Comparison of ENCODE assay signal across 16 mouse cellular contexts in the genomic region with DNA sequence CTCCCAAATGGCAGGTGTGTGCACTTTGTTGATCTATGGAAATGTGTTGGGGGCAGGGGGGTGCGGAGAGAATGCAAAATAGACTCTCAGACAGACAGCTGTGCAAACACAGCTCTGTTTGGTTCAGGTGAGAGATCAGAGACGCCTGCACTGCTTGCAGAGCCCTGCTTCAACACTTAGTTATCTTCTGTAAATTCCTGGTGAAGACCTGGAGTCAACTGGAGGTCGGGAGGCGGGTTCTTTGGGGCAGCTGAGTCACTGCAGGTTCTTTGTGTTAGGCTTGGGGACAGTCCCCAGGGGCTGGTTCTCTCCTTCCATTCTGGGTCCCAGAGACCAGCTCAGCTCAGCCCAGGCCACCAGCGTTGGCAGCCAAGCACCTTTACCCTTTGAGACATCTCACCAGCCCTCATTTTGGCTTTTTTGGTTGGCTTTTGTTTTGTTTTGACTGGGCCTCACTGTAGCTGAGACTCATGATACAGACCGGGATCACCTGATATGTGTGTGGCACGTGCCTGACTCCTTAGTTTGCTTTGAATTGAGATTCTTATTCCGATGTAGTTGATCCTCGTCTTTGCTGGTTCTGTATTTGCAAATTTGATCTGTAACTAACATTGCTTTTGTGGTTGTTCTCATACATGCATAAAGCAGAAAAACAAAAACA. TPM values are rescaled to one million over a fixed set of nuclear protein-coding genes. Genes with fewer than 3 reads are reported as not detected.
DNase-seq lines count a peak whose midpoint lies in the region; ATAC-seq and TF ChIP-seq lines count a peak whose summit lies in the region.
"Had no signal": no experiment of that assay in that cellular context is flagged by ENCODE, and none has a peak within 500 bp of the region (broad histone marks: within the 10 kb centered on the region; RNA-seq: fewer than 3 reads in every experiment).

No protein-coding gene starts in this region.

- 50% methylated on average over 9 of the region's 9 CpGs for WGBS in embryonic facial prominence, embryonic 14.5 days
- 54% methylated on average over 9 of the region's 9 CpGs for WGBS in embryonic facial prominence, embryonic 10.5 days
- WGBS in kidney, postnatal 0 days, result 50% methylated on average over 9 of the region's 9 CpGs

- no peak for DNase-seq in embryonic facial prominence, embryonic 14.5 days (ENCODE audit: low spot score)
- no peak for DNase-seq in embryonic facial prominence, embryonic 10.5 days (ENCODE audit: low spot score)
- no peak for DNase-seq in kidney, postnatal 0 days (ENCODE audit: low spot score)
- no peak for DNase-seq in kidney, postnatal 10 days
- DNase-seq in thymus, postnatal 4 days, result peak; percentile 36
- DNase-seq in thymus, postnatal 14 days, result no peak
- peak; percentile 86 for DNase-seq in yolk sac, embryonic 10.5 days (ENCODE audit: low spot score)
- DNase-seq in gastrocnemius, adult 8-10 months (ENCODE audit: low spot score in 2 of 2), result no peak
- DNase-seq: adrenal gland, postnatal 14 days; cerebellum, adult 9-10 months; gastrocnemius, postnatal 14 days; kidney, adult 2 months had no signal

- H3K4me1 ChIP-seq in embryonic facial prominence, embryonic 14.5 days (ENCODE audit: control insufficient read depth, insufficient read depth, low read length), result no peaks in the 10 kb centered on the region
- peaks cover 47% of the 10 kb centered on the region for H3K4me1 ChIP-seq in embryonic facial prominence, embryonic 10.5 days
- H3K4me1 ChIP-seq in kidney, postnatal 0 days (replicated peaks; ENCODE audit: insufficient read depth, low read length), result peaks cover 8% of the 10 kb centered on the region; the same call in 1 of the 2 replicates

- TF ChIP-seq CTCF in kidney, postnatal 0 days (IDR thresholded peaks at IDR 0.05; ENCODE audit: low read depth), result no peak

- H3K9ac ChIP-seq in embryonic facial prominence, embryonic 14.5 days (ENCODE audit: low read depth, low read length), result no peak overlapping the region
- H3K9ac ChIP-seq in kidney, postnatal 0 days (ENCODE audit: low read depth, low read length), result no peak overlapping the region
- H3K9ac ChIP-seq: limb, embryonic 15.5 days; midbrain, embryonic 12.5 days had no signal

- no peaks in the 10 kb centered on the region for H3K9me3 ChIP-seq in embryonic facial prominence, embryonic 14.5 days (ENCODE audit: control insufficient read depth, low read length)
- H3K9me3 ChIP-seq in embryonic facial prominence, embryonic 10.5 days, result no peaks in the 10 kb centered on the region
- H3K9me3 ChIP-seq in kidney, postnatal 0 days (replicated peaks; ENCODE audit: low read length), result no peaks in the 10 kb centered on the region
- H3K9me3 ChIP-seq: limb, embryonic 15.5 days; midbrain, embryonic 12.5 days had no signal

- H3K4me3 ChIP-seq in embryonic facial prominence, embryonic 14.5 days (ENCODE audit: low read depth, low read length), result no peak overlapping the region
- no peak overlapping the region for H3K4me3 ChIP-seq in embryonic facial prominence, embryonic 10.5 days
- H3K4me3 ChIP-seq in kidney, postnatal 0 days (replicated peaks; ENCODE audit: low read depth, low read length), result no peak overlapping the region
- H3K4me3 ChIP-seq: limb, embryonic 15.5 days; midbrain, embryonic 12.5 days had no signal

- H3K27me3 ChIP-seq in embryonic facial prominence, embryonic 14.5 days (replicated peaks; ENCODE audit: control insufficient read depth, insufficient read depth, low read length), result peaks cover 9% of the 10 kb centered on the region
- H3K27me3 ChIP-seq in embryonic facial prominence, embryonic 10.5 days (replicated peaks; ENCODE audit: low read depth, poor library complexity, severe bottlenecking), result peaks cover 73% of the 10 kb centered on the region
- no peaks in the 10 kb centered on the region for H3K27me3 ChIP-seq in kidney, postnatal 0 days (ENCODE audit: insufficient read depth, low read length)

- 0 out of 2 replicates have a peak, but pooled peaks have one; percentile 58 for ATAC-seq in embryonic facial prominence, embryonic 14.5 days (ENCODE audit: low read depth)
- no peak for ATAC-seq in kidney, postnatal 0 days (replicated peaks; ENCODE audit: low FRiP score, low read depth)

- H3K36me3 ChIP-seq in embryonic facial prominence, embryonic 14.5 days (ENCODE audit: control insufficient read depth, insufficient read depth, low read length), result no peaks in the 10 kb centered on the region
- no peaks in the 10 kb centered on the region; the same call in 1 of the 2 replicates for H3K36me3 ChIP-seq in embryonic facial prominence, embryonic 10.5 days (replicated peaks)
- no peaks in the 10 kb centered on the region for H3K36me3 ChIP-seq in kidney, postnatal 0 days (ENCODE audit: insufficient read depth, low read length)
- H3K36me3 ChIP-seq: limb, embryonic 15.5 days; midbrain, embryonic 12.5 days had no signal

- no peak overlapping the region for H3K4me2 ChIP-seq in embryonic facial prominence, embryonic 14.5 days (ENCODE audit: low read depth, low read length)
- no peak overlapping the region for H3K4me2 ChIP-seq in kidney, postnatal 0 days (ENCODE audit: low read length)
- H3K4me2 ChIP-seq: limb, embryonic 15.5 days; midbrain, embryonic 12.5 days had no signal

- no peak overlapping the region for H3K27ac ChIP-seq in embryonic facial prominence, embryonic 14.5 days (replicated peaks; ENCODE audit: low read depth, low read length)
- no peak overlapping the region for H3K27ac ChIP-seq in embryonic facial prominence, embryonic 10.5 days (replicated peaks)
- H3K27ac ChIP-seq in kidney, postnatal 0 days, result 0 out of 2 replicates have a peak overlapping the region, but pooled peaks have one; percentile 8
- H3K27ac ChIP-seq: limb, embryonic 15.5 days; midbrain, embryonic 12.5 days had no signal

RNA-seq across cellular contexts. Expression of a gene that starts 25.7 kb away (rescaled TPM):
- polyA plus RNA-seq in embryonic facial prominence, embryonic 14.5 days (2014; fragmentation: Nextera tagmentation; extraction: Ambion mirVana), result 0.13 and 0.49 TPM in 2 replicates
- 0.25 TPM in 1 of 2 replicates, not detected in the other for polyA plus RNA-seq in embryonic facial prominence, embryonic 10.5 days (2016; fragmentation: Nextera tagmentation; extraction: Ambion mirVana)
- polyA plus RNA-seq in kidney, postnatal 0 days (2015; fragmentation: Nextera tagmentation; extraction: Ambion mirVana), result 0.45 and 0.47 TPM in 2 replicates
- total RNA-seq in gastrocnemius, adult 8-10 months (2022), result not detected
- total RNA-seq: gastrocnemius, postnatal 14 days; layer of hippocampus, adult 18-20 months; left cerebral cortex, adult 8-10 months had no signal

RNA-seq across cellular contexts. Expression of a gene that starts 26.4 kb away (rescaled TPM):
- 2.4 and 2.9 TPM in 2 replicates for polyA plus RNA-seq in embryonic facial prominence, embryonic 14.5 days (2014; fragmentation: Nextera tagmentation; extraction: Ambion mirVana)
- 0.27 and 0.36 TPM in 2 replicates for polyA plus RNA-seq in embryonic facial prominence, embryonic 10.5 days (2016; fragmentation: Nextera tagmentation; extraction: Ambion mirVana)
- 2.2 and 2.4 TPM in 2 replicates for polyA plus RNA-seq in kidney, postnatal 0 days (2015; fragmentation: Nextera tagmentation; extraction: Ambion mirVana)
- under 1 TPM in 3 of 4 experiments, not detected in 1; 0.16 to 0.64 (median 0.19) TPM for total RNA-seq in gastrocnemius, adult 8-10 months (2022)

RNA-seq across cellular contexts. Expression of a gene that starts 39.2 kb away (rescaled TPM):
- polyA plus RNA-seq in embryonic facial prominence, embryonic 14.5 days (2014; fragmentation: Nextera tagmentation; extraction: Ambion mirVana), result 19.5 and 24.3 TPM in 2 replicates
- 32.0 and 35.3 TPM in 2 replicates for polyA plus RNA-seq in embryonic facial prominence, embryonic 10.5 days (2016; fragmentation: Nextera tagmentation; extraction: Ambion mirVana)
- 21.4 and 24.9 TPM in 2 replicates for polyA plus RNA-seq in kidney, postnatal 0 days (2015; fragmentation: Nextera tagmentation; extraction: Ambion mirVana)
- total RNA-seq in gastrocnemius, adult 8-10 months (2022), result 10 to 100 TPM; 10.0 to 12.6 (median 11.2) TPM

RNA-seq across cellular contexts. Expression of a gene that starts 42.0 kb away (rescaled TPM):
- polyA plus RNA-seq in embryonic facial prominence, embryonic 14.5 days (2014; fragmentation: Nextera tagmentation; extraction: Ambion mirVana), result 519 TPM in 2 replicates
- 325 and 335 TPM in 2 replicates for polyA plus RNA-seq in embryonic facial prominence, embryonic 10.5 days (2016; fragmentation: Nextera tagmentation; extraction: Ambion mirVana)
- polyA plus RNA-seq in kidney, postnatal 0 days (2015; fragmentation: Nextera tagmentation; extraction: Ambion mirVana), result 199 and 202 TPM in 2 replicates
- 10 to 100 TPM; 12.2 to 19.2 (median 16.1) TPM for total RNA-seq in gastrocnemius, adult 8-10 months (2022)

Comparison
In these comparisons a context has a peak if more than half of its experiments do, and no peak if none do; other contexts are left out.
1. DNase-seq: peak in thymus, postnatal 4 days (single experiment) and yolk sac, embryonic 10.5 days (single experiment); none in embryonic facial prominence, embryonic 14.5 days (single experiment), embryonic facial prominence, embryonic 10.5 days (single experiment), kidney, postnatal 0 days (single experiment), kidney, postnatal 10 days (single experiment), thymus, postnatal 14 days (single experiment) and gastrocnemius, adult 8-10 months (0 of 2).